Mouse (Mus musculus) T-cell, adult 2 months (primary cell): Measurements from ENCODE around the gene Epsti1.

Experiments
- DNase-seq: peaks from one replicate; pipeline ENCODE4 v3.0.0; 2022; ENCODE audit warnings: low spot score

Epsti1 gene

DNA sequence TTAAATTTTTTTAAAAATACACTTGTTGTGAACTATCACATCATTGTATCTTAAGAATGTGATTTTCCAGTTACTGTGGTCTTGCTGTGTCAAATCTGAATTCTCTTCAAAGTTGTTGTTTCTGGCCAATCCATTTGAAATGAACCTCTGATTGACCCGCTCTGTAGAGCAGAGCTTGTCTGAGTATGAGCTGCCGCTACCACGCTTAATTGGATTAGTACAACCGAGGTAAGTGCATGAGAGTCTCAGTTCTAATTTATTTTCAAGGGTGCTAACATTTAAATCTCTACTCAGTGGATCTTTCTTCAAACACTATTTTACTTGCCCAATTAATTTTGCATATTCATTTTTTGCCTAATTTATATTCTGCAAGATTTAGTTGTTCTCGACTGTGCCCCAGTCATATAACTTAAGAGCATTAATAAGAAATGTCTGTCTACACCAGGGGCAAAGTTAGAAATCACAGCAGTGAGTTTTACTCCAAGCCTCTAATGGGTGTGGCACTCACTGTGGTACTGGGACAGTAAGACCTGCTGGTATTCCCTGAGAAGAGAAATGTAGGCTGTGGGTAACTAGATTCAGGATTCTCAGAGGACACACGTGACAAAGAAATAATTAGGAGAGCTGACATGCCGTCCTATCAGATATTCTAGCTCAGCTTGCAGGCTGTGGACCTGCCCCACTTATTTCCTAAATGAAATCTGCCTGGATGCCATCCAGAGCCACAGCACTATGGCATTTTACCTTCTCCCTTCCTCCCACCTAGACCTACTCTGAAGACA lies 111.7 kb downstream of the Epsti1 start:
- no peak for DNase-seq

DNA sequence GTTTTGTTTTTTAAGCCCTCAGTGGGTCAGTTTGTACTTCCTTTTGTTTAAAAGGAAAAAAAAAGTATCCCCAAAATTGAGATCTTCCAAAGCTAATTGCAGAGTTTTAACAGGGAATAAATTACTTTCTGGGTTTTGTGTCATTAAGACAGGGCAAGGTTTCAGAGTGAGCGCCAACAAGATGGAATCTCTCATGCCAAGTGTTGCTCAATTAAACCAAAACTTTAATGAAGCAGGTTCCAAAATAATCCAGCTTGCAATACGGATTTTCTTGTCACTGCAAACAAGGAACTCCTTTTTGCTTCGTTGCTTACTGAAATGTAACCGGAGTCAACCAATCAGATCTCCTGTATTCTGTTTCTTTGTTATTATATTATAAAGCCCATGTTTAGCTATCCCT lies 112.4 kb downstream of the Epsti1 start:
- DNase-seq, result no peak

DNA sequence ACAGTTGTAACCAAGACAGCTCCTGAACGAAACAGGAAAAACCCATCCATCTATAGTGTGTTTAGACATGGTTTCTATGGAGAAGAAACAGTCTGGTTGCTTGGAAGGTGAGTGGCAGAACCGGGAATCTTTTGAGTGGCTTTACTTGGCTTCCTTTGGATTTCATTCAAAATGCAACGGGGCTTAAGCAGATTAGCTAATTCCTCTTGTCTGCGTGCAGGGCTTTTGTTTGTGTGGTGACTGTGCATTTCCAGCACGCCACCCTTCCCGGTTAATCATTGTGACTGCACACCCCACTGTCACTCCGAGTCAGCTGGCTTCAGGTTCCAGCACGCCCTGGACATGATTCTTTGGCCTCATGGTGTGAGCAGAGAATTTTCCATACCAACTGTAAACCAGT lies 115.9 kb downstream of the Epsti1 start:
- no peak for DNase-seq

DNA sequence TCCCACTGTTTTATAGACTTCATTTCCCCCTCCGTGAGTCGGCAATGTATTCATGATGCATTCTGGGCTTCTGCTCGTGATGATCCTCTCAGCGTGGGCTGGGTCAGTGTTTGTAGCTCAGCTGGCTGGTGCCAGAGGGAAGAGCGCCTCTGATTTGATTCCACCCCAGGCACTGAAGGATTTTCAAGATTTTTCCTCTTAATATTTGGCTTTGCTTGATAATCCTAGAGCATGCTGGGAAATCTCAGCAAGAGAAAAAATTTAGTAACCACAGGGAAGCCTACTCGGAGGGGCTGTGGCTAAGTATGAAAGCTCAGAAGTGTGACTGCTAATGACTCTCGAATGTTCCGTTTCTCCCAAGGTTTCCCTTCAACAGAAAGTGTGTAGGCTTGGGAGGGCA lies 134.8 kb downstream of the Epsti1 start:
- no peak for DNase-seq

DNA sequence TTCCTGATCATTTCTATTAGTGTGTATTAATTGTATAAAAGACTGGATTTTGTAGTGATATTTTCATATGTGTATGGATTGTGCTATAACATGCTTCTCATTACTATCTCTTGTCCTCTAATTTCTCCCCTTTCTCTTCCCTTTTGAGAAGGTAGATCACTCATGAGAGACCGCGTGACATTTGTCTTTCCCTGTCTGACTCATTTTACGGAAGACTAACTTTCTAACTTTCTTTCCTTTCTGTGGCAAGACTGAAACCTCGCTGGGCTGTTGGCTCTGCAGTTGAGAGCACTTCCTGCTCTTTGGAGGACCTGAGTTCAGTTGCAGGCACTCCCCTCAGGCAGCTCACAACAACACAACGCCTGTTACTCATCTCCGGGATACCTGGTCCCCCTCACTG lies 136.6 kb downstream of the Epsti1 start:
- no peak for DNase-seq

DNA sequence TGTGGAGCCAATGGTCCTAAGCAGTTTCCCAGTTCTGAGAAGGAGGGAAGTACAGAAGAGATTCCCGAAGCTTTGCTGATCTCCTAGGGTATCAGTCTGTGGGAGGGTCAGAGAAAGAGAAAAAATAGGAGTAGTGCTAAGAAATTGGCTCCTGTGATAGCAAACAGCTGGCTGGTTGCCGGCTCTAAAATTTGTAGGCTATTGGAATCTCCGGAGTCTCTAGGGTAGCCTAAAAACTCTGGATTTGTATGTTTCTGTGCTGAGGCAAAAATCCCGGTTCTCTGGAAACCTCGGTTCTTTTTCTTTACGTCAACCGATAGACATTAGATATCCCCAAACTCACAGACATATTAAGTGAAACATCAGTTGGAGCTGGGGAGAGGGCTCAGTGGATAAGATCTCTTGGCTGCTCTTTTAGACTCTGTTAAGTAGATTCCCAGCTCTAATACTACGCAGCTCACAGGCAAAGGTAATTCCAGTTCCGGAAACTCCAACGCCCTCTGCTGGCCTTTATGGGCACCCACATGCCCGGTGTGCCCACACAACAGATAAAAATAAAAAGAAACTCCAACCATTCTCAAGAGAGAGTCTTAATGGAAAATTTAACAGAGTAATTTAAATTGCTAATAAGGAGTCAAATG lies 138.0 kb downstream of the Epsti1 start:
- DNase-seq, result no peak

DNA sequence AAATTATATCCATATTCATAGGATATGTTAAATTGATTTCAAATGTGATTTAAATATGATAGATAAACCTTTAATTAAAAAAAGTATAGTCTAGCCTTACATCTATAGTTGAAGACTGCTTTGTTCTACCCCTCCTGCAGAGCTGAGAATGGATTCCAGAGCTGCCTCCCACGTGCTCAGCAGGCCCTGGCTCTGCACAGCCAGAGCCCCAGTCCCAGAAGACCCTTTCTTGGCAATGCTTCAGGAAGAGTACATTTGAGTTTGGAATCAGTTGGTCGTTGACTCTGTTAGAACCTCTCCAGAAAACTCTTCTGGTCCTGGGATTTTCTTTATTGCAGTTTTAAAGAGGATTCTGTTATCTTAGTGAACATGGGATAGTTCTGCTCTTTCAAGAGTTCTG lies 139.0 kb downstream of the Epsti1 start:
- DNase-seq, result no peak

DNA sequence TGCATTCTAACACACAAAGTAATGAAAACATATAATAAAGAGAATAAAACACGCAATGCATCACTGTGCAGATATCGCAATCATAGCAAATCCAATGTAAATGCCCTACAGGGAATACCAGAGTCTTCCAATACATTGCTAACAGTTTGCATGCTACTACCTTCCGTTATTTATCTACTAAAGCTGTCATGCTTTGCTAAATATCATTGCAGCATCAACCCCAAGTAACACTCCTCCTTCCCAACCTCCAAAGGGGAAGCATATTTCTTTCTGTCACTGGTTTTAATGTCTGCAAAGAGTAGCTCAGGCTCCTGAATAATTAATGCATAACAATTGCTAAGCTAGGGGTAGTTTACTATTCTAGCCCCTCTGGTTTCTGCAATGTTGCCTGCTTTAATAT lies 144.2 kb downstream of the Epsti1 start:
- no peak for DNase-seq

DNA sequence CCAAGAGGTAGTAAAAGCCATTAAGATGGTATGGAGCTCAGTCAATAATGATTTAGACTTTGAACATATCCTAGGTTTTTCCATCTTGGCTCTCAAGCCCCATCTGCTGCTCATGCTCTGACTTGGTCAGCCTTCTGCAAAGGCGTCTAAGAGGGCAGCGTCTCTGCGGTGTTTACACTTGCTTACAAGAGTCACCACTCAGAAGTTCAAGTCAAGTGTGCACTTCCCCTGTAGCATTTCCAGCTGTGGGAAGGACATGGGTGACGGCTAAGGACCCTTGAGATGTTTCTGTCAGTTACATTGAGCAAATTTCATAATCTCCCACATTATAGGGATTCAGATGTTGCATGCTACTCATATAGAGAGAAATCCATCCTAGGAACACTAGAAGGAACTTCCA lies 144.6 kb downstream of the Epsti1 start:
- DNase-seq, result no peak
